Mouse (Mus musculus) telencephalon, adult 2 months (tissue): ENCODE data around the gene Gls2.
"Not testable (repeated sequence)": the region's sequence is repeated elsewhere in the genome, so short reads cannot be mapped to it uniquely, and the experiment has no call there.

Experiments used
- DNase-seq: peaks from one replicate; pipeline ENCODE4 v3.0.0-alpha.2; 2011; ENCODE audit warnings: low read depth, low spot score

The Gls2 gene

DNA sequence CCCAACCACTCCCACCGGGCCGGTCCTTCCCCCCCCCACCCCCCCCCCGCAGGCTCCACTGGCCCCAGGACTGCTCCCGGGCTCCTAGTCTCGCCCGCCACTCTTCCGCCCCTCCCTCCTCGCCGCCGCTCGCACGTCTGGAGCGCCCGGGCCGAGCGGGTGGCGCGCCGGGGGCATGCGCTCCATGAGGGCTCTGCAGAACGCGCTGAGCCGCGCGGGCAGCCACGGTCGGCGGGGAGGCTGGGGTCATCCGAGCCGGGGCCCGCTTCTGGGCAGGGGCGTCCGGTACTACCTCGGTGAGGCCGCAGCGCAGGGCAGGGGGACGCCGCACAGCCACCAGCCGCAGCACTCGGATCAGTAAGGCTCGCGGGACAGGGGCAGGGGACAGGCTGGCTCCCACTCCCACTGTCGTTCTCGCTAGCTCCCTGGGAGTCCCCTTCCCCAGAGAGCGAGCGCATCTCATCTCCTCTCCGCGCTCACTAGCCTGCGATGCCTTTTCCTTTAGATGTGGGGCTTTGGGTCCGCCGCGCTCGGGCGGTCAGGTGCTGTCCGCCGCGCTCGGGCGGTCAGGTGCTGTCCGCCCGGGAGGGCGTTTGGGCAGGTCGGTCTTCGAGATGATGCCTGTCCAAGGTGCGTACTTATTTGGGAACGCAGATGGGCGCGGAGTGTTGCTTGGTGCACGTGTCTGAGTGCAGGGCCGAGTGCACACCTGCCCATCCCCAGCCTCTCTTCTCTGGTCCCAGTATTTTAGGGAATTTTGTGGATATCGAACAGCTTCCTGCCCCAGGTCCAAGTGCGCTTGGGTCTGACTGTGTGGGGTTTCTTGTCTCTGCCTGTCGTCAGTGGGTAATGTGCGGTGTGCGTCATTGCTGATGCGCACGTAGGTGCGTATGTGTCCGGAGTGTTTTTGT, 549 bp downstream of the Gls2 start:
- DNase-seq = peak; percentile 70

DNA sequence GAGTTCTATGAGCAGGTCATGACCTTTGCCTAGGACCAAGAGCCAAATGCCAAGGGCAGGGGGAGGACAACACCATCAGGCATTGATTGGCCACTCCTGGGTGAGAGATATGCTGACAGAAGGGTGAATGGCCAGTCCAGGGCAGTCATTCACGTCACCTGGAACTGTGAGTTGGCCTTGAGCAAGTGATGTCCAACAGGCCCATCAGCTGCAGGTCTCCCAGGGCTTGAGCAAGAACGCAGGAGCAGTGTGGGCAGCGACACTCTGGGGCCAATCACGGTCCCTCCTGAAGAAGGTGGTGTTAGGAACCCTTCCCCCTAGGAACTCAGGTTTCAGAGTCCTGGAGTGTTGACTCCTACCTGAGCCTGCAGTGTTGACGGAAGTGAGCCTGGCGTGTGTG, 7.6 kb downstream of the Gls2 start:
- DNase-seq = no peak

DNA sequence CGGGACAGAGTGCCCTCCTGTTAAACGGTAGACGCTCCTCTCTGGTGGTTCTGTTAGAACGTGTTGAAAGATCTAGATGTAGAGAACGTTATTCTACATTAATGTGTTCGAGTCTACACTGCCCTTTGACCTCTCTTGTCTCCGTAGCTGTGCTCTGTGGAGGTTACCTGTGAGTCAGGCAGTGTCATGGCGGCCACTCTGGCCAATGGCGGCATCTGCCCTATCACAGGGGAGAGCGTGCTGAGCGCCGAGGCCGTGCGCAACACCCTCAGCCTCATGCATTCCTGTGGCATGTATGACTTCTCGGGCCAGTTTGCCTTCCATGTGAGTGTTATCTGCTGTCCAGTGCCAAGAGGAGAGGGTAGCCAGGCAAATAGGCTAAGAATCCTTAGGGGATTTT, 10.7 kb downstream of the Gls2 start:
- DNase-seq = no peak

- DNase-seq = no peak
These were observed 14.1 kb downstream of the Gls2 start for GRCm38 (mm10) chr10:128208326-128208725.

- DNase-seq = no peak
These were observed 15.2 kb downstream of the Gls2 start for GRCm38 (mm10) chr10:128209311-128210009.

DNA sequence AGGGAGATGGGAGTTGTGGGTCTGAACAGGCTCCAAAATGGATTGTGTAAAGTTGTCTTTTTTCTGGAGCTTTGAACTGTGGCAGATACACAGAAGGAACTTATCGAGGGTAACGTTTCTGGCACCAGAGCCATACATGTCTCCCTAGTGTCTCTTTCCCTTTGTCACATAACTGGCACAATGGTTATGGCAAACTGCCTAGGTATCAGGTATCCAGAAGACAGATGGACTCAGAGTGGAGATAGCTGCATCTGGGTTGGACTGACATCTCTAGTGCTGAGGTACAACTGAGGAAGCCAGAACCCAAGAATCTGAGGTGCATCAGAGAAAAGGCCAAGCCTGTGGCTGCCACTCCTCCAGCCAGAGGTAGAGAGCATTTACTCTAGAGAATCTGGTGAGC, 15.9 kb downstream of the Gls2 start:
- no peak for DNase-seq

- DNase-seq = no peak
These were observed 16.7 kb downstream of the Gls2 start for GRCm38 (mm10) chr10:128210954-128211353.

- peak; percentile 76 for DNase-seq
These were observed 17.3 kb downstream of the Gls2 start, which contains the start of gene Spryd4 for GRCm38 (mm10) chr10:128211390-128212108. Gene Spryd4 (minus strand): TSS chr10:128211807.

GRCm38 (mm10) chr10:128212148-128212547, 17.9 kb downstream of the Gls2 start:
- DNase-seq = no peak

- peak; percentile 43 for DNase-seq
These were observed 18.6 kb downstream of the Gls2 start for GRCm38 (mm10) chr10:128212871-128213323.

- DNase-seq = not testable (repeated sequence)
These were observed 19.9 kb downstream of the Gls2 start for GRCm38 (mm10) chr10:128214112-128214511.

DNA sequence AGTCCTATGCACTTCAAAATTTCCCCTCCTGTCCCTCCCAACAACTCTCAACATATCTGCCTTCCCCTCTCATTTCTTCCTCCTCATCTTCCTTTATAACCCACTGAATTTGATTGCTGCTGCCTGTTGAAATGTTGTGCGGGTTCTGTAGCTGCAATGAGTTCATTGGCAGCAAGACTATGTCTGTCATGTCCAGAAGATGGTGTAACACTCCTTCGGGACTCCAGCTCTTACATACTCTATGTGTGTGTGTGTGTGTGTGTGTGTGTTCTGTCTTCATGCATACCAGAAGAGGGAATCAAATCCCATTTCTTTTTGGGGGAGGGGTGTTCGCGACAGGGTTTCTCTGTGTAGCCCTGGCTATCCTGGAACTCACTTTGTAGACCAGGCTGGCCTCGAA, 20.7 kb downstream of the Gls2 start:
- DNase-seq = no peak

GRCm38 (mm10) chr10:128218387-128219117, 24.3 kb downstream of the Gls2 start:
- no peak for DNase-seq

DNA sequence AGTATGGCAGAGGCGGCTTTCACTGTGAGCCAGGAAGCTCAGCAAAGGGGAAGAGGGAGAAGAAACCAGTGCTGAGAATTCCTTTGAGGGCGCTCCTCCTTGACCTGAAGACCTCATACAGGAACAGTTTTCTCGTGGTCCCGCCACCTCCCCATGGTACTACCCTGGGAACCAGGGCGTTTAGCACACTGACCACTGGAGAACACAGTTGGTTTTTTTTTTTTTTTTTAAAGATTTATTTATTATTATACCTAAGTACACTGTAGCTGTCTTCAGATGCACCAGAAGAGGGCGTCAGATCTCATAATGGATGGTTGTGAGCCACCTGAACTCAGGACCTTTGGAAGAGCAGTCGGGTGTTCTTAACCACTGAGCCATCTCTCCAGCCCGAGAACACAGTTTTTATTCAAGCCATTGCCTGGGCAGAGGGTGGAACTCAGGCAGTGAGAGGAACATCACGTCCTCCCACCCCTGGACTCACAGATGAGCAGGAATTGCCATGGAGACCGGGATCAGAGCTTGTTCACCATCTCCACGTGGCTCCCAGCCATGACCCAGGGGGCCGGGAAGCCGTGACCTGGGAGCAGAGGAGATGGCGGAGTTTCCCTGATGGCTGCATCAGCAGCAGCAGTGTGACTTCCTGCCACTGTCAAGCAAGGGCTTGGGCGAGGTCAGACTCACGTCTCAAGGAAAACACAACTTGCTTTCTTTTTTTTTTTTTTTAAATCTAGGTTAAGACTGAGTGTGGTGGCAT, 27.5 kb downstream of the Gls2 start:
- DNase-seq = no peak

- DNase-seq = no peak
These were observed 30.8 kb downstream of the Gls2 start for GRCm38 (mm10) chr10:128225064-128225463.

DNA sequence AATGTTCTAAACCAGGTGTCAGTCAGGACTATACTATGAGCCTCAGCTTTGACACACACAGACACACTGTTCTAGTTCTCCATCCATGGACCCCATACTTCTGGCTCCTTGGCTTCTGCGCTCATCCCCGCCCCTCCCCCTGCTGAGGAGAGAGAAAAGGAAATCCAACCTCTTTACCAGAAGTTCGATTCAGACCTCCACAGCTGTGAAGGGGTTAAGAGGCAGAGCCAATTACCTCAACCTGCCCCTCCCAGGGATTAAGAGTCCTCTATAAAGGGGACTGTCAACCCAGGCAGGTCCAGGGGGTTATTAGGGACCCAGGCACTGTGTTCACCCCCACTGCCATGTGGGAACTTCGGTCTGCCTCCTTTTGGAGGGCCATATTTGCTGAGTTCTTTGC, 31.3 kb downstream of the Gls2 start, which contains the start of gene Mip:
Gene Mip (plus strand): TSS at position 301 of the 400 bp plus-strand sequence.
- no peak for DNase-seq

DNA sequence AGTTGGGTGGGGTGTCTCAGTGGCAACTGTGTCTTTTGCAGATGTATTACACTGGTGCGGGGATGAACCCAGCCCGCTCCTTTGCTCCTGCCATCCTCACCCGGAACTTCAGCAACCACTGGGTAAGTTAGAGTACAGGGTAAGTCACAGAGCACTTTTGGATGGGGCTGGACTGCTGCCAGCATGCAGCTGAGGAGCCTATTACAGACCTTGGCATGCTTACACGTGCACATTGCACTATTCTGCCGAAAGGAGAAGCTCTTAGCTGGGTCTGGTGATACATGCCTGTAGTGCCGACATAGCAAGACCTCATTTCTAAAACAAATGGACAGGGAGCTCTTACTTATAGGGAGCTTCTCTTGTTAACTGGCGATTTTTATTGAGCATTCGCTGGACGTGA, 33.3 kb downstream of the Gls2 start:
- no peak for DNase-seq

DNA sequence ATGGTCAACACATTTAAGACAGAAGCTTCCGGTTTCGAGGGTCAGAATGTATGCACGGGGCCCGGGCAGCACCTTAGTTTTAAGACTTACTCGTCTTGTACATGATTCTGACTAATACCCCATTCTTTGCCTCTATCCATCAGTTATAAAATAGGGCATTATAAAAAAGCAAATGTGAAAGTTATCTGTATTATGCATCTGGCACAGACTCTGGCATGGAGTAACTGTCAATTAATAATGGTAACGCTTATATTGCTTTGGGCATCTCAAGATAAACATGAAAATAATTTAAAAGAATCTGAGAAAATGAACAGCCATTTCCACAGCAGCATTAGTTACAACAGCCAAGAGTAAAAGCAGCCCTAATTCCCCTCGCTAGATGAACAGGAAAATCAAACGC, 33.8 kb downstream of the Gls2 start:
- DNase-seq = no peak

GRCm38 (mm10) chr10:128230582-128230981, 36.3 kb downstream of the Gls2 start:
- DNase-seq = no peak

DNA sequence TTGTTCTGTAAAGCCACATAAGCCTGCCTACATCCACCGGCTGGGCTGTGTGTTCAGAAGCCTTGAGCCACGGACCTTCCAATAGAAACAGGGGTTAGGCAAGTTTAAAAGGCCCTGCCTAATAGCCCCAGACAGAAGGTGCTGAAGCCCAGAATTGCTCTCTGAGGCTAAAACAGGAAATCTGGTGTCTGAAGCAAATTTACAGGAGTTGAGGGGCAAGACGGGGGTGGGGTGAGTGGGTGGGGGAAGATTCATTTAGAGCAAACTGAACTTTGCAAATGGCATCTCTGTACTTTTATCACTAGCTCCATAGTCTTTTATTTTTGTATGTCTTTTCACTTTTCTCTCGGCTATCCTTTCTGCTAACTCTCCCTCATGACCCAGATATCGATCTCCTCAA, 36.9 kb downstream of the Gls2 start:
- DNase-seq = no peak
